Mouse (Mus musculus): ENCODE results near the gene Anxa8.

Anxa8 gene

DNA sequence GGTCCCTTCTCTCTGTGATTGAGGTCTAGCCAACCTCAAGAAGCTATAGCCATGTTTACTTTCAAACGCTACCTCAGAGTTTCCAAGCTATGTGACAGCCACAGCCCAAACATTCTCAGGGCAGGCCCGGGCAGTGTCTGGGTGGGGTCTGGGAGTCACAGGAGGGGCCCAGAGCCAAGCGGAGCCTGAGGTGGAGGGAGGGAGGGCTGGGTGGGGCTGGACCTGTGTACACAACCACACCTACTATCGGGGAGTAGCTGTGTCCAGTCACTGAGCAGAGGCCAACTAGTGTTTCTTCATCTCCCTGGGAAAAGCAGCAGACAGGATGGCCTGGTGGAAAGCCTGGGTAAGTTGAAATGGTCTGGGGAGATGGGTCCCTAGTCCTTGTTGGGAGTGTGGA lies at the start of gene Anxa8:
Gene Anxa8, plus strand, starts transcription at position 251 of the 400 bp plus-strand sequence.
- DNase-seq (ENCODE audit: low spot score) = peak; percentile 52

DNA sequence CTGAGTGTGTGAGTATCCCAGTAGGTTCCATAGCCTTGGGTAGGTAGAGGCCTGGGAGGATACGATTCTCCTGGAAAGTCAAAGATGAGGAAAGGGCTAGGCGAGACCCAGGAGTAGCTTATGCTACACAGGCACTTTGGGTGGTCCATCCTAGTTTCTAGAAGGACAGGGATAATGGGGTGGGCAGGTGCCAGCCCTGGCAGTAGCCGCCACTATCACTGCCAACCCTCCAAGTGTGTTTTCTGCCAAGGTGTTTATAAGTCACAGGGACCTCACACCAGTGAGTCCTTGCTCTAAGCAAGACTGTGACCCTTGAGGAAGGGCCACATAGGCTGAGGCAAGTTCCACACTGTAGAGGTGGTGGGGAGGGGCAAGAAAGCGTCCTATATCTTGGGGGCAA lies 44.5 kb upstream of the Anxa8 start:
- DNase-seq (ENCODE audit: low spot score) = no peak

DNA sequence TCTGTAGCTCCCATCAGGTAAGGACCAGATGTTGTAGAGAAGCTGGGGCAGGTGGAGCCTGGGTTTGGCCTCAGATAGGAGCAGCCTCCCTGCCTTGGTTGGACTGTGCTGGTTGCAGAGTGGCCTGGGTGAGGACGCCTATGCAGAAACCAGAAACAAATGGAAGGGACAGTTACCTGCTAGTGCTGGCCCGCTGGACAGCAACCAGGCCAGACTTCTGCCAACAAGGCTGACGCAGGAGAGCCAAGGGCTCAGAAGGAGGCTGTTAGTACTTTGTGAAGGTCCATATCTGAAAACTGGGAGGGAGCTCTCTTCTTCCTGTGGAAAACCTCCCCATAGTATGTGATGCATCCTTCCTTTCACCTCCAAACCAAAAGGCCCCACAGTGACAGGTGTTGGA lies 42.4 kb upstream of the Anxa8 start:
- no peak for DNase-seq (ENCODE audit: low spot score)

DNA sequence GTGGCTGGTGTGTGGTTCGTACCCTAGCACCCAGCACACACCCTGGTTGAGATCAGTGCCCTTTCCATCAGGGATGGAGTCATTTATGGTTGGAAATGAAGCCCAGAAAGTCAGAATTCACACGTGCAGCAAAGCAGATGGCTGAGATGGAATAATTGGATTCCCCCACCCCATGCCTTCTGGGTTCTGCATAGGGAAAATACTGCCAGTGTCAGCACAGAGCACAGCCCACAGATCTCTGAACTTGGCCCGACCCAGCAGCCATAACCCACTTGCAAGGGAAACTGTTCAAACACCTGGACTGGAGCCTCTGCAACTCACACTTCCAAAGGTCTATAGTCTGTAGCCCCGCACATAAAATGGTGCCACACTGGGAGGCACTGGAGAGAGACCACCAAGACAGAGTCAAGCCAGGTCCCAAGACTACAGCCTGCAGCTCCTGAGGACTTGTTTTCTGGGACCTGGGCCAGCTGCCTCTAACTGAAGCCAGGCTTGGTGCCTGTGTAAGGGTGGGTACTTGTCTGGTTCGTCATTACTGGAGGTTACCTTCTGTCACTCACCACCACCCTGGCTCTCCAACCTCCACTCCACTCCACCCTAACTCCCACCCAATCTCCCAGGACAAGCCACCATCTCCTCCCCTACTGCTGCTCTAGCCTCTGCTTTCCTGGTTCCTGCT lies 35.5 kb upstream of the Anxa8 start:
- no peak for DNase-seq (ENCODE audit: low spot score)

DNA sequence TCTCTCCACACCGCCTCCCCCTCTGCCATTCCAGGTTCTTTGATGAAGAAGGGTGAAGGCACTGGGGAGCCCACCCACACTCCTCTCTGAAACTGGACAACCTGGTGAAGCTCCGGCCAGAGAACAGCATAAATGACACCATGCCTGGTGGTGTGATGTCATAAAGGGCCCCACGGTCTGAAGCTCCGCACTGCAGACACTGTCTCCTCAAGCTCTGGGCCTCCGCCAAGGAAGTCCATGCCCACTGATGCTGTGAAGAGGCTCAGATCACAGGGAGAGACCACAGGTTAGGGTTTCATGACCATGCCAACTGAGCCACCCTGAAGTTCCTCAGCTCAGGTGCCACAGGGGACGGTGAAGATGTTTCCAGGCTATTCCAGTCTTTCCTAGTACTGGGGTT lies 33.3 kb upstream of the Anxa8 start, which contains the start of gene Antxrl:
Gene Antxrl, plus strand, starts transcription at position 192 of the 400 bp plus-strand sequence.
- no peak for DNase-seq (ENCODE audit: low spot score)

DNA sequence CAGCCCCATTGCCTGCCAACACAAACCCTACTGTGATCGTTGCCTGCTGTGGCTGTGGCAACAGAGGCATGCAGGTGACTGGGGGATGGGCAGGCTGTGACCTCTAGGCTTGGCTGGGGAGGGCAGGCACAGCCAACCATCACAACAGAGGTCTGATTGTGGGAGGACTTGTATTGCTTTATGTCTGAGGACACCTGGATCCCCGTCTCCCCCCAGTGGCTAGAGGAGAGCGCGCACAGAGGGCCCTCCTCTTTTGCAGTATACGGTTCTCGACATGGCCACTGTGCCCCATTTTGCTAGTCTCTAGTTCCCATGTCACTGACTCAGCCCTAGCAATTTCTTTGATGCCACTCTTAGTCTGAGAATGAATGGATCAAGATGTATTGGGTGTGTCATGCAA lies 14.1 kb upstream of the Anxa8 start:
- no peak for DNase-seq (ENCODE audit: low spot score)

DNA sequence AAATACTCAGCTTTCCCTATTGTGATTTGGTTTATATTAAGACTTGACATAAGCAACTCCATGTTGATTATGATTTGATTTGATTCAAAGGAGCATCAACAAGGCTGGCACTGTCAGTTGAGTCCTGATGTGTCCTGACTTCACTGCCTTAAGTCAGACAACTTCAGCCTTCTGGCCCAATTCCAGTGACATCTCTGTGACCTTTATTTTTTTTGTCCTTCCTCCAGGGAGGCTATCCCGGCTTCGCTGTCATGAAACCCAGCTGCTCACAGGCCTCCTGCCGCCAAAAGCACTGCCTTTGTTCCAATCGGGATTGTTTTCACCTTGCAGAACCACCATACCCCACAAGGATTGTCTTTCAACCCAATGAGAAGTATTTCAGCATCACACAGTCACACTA lies 10.4 kb upstream of the Anxa8 start:
- no peak for DNase-seq (ENCODE audit: low spot score)

DNA sequence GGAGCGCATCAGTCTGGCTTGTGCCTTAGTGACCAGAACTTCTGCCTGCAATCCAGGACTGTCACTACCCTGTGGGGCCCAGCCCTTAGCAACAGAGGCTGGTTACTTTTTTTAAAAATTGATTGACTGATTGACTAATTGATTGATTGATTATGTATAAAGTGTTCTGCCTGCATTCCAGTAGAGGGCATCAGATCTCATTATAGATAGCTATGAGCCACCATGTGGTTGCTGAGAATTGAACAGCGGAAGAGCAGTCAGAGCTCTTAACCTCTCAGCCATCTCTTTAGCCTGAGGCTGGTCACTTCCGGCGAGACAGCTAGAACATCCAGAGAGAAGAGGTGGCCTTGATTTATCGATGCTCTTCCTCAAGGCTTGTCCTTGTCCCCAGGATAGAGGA lies 8.6 kb upstream of the Anxa8 start:
- no peak for DNase-seq (ENCODE audit: low spot score)

DNA sequence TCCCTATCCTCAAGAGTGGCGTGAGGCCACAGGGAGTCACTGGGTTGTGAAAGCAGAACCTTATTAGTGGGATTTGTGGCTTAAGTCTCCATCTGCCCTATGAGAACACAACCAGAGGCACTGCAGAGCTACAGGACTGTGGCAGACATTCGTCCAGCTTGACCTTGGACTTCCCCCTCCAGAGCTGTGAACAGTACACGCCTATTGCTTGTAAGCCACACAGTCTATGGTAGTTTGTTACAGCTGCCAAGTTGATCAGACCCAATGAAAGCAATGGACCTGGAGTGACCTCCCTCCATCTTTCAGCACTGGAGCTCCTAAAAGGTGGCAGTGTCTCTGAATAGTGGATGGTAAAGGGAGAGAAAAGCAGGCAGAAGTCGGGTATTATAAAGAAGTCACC lies 7.5 kb upstream of the Anxa8 start:
- no peak for DNase-seq (ENCODE audit: low spot score)

DNA sequence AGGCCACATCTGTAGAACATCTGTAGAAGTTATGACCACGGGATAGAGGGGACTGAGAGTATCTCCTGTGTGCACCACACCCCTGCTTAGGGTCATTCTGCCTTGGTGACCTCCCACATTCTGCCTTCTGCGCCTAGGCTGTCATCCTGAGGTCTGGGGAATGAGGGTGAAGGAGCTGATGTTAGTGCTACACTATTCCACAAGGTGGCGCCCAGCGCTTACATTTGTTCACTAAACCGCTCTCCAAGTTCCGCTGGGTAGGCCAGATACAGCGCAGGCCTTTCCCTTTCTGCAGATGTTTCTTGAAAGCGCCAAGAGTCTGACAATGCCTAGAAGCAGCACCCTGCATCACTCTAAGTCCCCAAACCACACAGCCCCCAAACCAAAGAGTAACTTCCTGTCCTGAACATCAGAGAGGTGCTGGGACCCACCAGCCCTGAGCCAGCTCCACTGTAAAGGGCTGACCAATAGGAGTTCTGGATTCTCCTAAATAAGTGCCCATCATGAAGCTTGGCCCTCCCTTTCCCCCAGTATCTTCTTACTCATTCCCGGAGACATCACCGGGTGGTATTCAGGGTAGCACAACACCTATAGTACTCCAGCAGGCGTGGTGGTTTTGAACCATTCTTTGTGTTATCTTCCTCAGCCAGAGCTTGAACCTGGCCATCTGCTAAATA lies 5.3 kb upstream of the Anxa8 start:
- DNase-seq (ENCODE audit: low spot score) = peak; percentile 73

DNA sequence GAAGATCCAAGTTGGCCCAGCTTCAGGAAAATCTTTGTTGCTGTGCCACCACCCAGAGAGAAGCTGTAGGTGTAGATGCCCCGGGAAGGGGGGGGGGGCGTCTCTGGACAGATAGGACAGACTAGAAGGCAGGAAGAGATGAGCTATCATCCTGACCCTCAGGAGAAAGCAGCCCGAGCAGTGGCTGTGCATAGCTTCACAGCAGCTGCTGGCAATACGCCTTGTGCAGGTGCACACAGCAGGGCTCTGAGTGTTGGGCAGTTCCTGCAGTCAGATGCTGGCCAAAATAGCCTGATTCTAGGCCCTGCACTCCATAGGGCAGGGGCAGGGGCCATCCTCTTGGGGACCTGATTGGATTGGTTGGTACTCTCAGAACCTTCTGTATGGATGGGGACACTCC lies 1.0 kb downstream of the Anxa8 start:
- no peak for DNase-seq (ENCODE audit: low spot score)

DNA sequence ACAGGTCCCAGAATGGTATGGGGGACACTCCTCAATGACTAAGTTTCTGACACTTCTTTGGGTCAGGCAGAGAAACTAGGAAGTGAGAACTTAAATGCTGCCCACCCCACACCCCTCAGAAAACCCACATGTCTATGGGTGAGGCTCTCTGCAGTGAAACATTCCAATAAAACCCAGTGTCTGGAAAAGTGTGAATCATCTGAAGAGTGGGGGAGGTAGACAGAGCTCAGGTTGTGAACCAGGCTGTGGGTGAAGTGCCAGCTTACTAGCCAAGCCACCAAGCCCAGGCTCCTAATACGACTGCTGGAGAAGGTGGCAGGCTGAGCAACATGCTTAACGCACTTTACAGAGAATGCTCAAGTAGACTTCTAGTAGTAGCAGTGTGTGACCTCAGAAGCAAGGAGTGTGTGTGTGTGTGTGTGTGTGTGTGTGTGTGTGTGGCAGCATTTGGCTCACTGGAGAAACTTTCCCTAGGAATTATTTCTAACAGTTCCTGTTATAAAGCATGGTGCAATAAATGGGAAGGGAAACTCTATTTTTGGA lies 2.1 kb downstream of the Anxa8 start:
- DNase-seq (ENCODE audit: low spot score) = no peak

DNA sequence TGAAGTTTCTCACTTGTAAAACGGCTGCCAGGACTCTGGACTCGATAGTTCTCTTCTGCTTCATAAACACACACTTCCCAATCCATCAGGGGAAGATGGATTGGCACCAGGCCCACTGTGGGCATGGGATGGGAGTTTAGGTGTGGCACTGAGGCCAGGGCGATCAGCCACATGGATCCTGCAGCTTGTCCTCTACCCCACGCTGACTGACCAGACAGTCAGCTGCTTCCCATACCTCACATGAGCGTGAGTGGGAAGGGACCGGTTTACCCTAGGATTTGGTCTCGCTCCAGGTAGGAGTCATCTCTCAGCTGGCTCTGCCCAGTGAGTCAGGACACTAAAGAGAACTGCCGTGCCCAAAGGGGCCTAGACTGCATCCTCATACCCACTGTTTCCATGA lies 4.0 kb downstream of the Anxa8 start:
- no peak for DNase-seq (ENCODE audit: low spot score)

DNA sequence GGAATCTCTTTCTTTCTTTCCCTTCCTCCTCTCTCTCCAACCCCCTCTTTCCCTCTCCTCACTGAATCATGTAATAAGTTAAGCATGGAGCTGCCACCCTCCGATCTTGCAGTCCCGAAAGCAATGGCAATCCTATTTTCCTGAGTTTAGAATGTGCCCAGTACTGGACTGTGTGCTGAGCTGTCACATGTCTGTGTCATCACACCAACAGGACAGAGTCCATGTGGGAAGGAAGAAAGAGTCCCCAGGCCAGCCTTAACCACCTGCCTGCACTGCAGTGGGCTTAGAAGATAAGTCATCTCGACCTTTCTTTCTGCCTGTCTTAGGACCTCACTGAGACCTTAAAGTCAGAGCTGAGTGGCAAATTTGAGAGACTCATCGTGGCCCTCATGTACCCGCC lies 5.7 kb downstream of the Anxa8 start:
- DNase-seq (ENCODE audit: low spot score) = no peak

DNA sequence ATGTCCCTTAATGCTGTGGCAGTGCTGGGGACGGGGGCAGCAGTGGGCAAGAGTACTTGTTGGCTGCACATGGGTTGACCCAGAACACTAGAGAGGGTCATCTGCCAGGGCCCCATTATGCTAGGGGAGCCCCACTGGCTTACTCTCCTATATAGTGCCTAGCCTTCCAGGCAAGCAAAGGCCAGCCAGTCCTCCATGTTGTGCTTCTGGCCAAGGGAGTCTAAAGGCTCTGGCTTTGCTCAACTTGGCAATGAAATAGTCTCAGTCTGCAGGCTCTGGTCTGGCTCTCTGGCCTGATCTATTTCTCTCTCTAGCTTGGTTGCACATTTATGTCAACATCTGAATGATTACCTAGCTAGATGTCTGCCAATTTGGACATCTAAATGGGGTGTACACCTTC lies 7.1 kb downstream of the Anxa8 start:
- DNase-seq (ENCODE audit: low spot score) = no peak

DNA sequence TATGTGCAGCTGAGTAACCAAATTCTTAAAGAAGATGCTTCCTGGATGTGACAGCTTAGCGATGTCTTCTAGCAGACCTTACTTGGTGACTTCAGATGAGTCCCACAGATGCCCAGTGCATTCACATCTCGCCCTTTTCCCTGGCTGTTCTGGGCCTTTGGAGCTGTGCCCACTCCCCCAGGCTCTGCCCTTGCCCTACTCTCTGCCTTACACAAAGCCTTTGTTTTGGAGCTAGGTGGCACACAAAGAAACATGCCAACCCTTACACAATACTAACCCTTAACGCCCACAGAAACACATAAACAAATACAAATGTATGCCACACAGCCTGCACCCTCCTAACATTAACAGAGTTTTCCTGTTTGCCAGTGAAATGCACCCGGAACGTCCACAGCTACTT lies 10.4 kb downstream of the Anxa8 start:
- no peak for DNase-seq (ENCODE audit: low spot score)

DNA sequence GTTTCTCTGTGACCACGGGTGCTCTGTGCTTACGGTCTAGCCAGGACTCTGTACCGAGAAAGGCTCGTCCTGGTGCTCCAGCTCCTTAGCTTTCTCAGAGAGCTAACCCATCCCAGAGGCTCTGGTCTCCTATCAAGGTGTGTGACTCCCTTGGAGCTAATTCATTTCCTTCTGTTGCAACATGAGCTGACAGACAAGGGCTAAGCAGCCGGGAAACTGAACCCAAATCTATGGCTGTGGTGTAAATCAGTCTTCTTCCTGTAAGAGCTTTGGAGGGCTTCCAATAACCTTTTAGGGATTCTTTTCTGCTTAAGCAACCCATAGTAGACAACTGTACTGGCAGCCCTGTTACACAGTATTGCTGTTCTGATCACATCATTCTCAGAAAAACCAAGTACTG lies 16.8 kb downstream of the Anxa8 start, which contains the start of gene A630023A22Rik:
Gene A630023A22Rik, minus strand, starts transcription at position 154 of the 400 bp plus-strand sequence.
- DNase-seq (ENCODE audit: low spot score) = no peak

DNA sequence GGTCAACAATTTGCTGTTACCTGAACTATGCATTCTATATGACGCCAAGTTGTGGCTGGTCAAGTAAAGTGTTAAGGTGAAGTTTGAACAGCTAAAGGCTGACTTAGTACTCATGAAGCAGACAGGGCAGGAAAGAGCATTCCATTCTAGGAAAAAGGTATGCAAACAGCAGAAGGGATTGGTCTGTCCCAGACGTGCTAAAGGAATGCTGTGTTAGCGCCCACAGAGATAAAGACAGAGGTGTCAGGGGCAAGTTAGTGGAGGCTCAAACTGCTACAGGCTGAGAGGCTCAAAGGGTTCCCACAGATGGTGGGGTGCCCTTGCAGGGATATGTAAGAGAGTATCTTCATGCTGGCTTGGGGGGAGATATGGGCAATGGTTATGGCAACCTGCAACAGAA lies 18.1 kb downstream of the Anxa8 start:
- DNase-seq (ENCODE audit: low spot score) = no peak

DNA sequence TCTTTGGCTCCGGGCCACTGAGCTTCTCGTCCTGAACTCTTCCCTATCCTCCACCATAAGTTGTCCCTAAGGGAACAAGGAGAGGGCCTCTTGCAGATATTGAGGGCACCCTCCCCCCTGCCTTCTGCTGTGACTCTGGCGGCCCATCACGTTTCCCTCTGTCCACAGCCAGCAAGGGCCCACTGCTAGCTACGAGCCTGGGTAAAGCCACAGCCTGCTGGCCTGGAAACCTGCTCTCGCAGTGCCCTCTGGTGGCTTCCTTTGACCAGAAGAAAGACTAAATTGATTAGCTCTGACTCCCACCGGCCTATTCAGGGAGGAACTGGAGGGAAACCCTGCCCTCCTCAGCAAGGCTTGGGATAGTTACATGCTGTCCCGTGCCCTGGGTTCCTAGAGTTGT lies 19.1 kb downstream of the Anxa8 start:
- DNase-seq (ENCODE audit: low spot score) = peak; percentile 78

DNA sequence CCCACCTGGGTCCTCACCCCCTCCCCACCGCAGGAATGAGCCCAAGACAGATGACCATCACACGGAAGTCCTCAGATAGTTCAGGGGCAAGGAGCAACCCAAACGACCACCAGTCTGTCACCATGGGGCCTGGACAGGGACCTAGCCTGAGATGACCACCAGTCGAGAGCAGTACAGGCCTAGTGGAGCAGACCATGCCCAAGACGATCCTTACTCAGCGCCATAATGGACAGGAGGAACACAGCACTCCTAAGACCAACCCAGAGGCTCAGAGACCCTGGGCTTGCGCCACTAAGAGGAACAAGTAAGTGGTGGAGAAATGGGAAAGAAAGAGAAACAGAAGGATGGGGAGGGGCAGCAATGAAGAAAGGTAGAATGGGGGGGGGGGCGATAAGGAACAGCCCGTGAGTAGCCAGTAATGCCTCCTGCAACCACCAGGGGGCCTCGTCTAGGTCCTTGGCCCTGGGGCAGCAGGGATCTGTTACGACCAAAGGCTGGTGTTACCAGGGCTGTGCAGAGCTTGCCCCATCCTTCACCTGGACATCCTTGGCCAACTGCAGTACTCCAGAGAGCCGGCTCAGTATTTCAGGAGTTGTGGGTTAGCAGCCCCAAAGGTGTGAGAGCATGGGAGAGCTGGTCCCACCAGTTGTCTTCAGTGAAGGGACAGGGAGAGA lies 20.7 kb downstream of the Anxa8 start:
- DNase-seq (ENCODE audit: low spot score) = peak; percentile 60

DNA sequence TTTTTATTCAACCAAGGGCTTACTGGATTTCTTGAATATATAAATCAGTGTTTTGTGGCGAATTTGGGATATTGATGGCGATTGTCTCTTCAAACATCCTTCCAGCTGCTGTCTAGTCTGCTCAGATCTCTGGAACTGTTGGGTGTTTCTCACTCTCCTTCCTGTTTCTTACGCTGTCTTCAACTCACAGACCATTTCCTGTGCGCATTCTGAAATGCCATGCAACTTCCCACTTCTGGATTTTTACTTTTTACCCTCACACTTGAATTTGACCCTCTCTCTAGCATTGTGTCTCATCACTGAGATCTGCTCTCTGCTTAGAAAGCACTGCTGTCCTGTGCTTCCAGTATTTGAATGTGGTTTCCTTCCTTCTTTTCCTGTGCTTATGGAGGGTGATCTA lies 21.8 kb downstream of the Anxa8 start:
- no peak for DNase-seq (ENCODE audit: low spot score)

DNA sequence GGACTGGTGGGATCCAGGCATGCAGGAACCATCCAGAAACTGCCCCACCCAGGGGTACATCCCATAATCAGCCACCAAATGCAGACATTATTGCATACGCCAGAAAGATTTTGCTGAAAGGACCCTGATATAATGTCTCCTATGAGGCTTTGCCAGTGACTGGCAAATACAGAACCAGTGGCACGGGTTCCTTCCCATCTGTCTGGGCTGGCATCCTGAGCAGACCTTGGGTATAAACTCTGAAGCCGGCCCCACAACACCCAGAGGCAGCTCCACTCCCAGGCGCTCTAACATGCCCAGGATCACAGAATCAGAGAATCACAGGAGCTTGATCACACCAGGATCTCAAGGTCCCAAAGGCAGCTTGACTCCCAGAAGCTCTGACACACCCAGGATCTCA lies 28.5 kb downstream of the Anxa8 start:
- DNase-seq (ENCODE audit: low spot score) = no peak

All from urinary bladder, postnatal 25 days (tissue).